Mouse (Mus musculus) neural tube, postnatal 0 days (tissue): Measurements from ENCODE around the gene Csf2rb. TPM values are rescaled to one million over a fixed set of nuclear protein-coding genes. Genes with fewer than 3 reads are reported as not detected.

Source experiments
- microRNA-seq: library from miRNA; unstranded; fragments of <30 nt; microRNA quantifications from one replicate; pipeline ENCODE4, GENCODE M21; 2016
- polyA plus RNA-seq: library from polyadenylated mRNA; unstranded; fragments of >200 nt; fragmentation: Nextera tagmentation; extraction: Ambion mirVana; gene quantifications from 2 replicates; pipeline ENCODE4 v1.2.1, GENCODE M21; 2015

Gene Csf2rb
- 0.58 and 0.85 TPM in 2 replicates for polyA plus RNA-seq

DNA sequence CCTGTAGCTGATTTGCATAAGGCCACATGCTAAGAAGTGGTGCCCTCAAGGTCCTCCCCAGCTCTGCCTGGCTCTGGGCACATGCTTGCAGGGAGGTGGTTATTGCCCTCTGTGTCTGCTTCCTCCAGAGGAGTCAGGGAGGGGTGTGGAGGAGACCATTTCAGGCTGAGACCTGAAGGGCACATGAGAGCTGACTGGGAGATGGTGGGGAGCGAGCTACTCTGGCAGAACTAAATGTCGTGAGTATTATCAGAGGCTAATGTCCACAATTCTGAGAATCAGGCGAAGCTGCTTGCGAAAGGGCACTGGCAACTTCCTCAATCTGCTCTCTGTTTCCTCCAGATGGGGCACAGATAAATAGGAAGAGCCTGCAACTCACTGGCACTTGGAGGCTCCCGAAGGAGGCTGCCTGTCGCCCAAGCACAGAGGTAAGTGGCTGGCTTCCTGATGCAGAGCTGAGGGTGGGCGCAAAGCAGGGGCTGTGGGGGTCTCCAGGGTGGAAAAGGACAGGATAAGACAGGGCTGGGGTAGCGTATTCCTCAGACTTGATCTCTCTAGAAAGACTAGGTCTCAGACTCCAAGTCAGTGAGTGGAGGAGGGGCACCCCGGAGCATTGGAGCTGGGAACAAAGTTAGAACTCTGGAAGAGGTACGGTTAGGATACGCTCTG lies at the start of gene Csf2rb:
Gene Csf2rb (plus strand): TSS at position 82 of the 669 bp plus-strand sequence.

DNA sequence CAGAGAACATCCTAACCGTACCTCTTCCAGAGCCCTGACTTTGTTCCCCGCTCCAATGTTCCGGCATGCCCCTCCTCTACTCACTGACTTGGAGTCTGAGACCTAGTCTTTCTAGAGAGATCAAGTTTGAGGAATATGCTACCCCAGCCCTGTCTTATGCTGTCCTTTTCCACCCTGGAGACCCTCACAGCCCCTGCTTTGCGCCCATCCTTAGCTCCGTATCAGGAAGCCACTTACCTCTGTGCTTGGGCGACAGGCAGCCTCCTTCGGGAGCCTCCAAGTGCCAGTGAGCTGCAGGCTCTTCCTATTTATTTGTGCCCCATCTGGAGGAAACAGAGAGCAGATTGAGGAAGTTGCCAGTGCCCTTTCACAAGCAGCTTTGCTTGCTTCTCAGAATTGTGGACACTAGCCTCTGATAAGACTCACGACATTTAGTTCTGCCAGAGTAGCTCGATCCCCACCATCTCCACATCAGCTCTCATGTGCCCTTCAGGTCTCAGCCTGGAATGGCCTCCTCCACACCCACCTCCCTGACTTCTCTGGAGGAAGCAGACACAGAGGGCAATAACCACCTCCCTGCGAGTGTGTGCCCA lies 20.1 kb upstream of the Csf2rb start, which contains the start of gene Csf2rb2:
Gene Csf2rb2 (minus strand): TSS at position 381 of the 593 bp plus-strand sequence.

GRCm38 (mm10) chr15:78395478-78395962 lies 70.0 kb downstream of the Csf2rb start, which contains the start of gene Tex33:
Gene Tex33, minus strand, starts transcription at chr15:78395912.

Small RNA genes lying within 50 kb of the gene (microRNA-seq; reads per million reads assigned to microRNA genes)
- gene Mir7676-1 (not detected), gene Mir7676-2 (not detected)

Other genes starting within 250 kb of the Csf2rb start
- gene Cacng2, start 205.7 kb upstream of the Csf2rb start, polyA plus RNA-seq: 23.5 and 24.0 TPM in 2 replicates
- 111 and 113 TPM in 2 replicates for gene Ift27, start 151.6 kb upstream of the Csf2rb start, polyA plus RNA-seq
- gene Pvalb, start 119.4 kb upstream of the Csf2rb start, polyA plus RNA-seq: 3.6 and 8.3 TPM in 2 replicates
- 1.8 and 2.5 TPM in 2 replicates for gene Ncf4, start 81.0 kb upstream of the Csf2rb start, polyA plus RNA-seq
- 0.13 and 0.24 TPM in 2 replicates for gene Csf2rb2, start 20.0 kb upstream of the Csf2rb start, polyA plus RNA-seq
- gene Tex33, start 70.2 kb downstream of the Csf2rb start, polyA plus RNA-seq: 0.28 TPM in 1 of 2 replicates, not detected in the other
- 57.6 and 60.3 TPM in 2 replicates for gene Tst, start 80.2 kb downstream of the Csf2rb start, polyA plus RNA-seq
- gene Mpst, start 80.7 kb downstream of the Csf2rb start, polyA plus RNA-seq: 3.2 and 3.9 TPM in 2 replicates
- gene Kctd17, start 102.8 kb downstream of the Csf2rb start, polyA plus RNA-seq: 141 and 183 TPM in 2 replicates
- 0.36 and 0.95 TPM in 2 replicates for gene Tmprss6, start 142.9 kb downstream of the Csf2rb start, polyA plus RNA-seq
- gene Il2rb, start 169.5 kb downstream of the Csf2rb start, polyA plus RNA-seq: 0.14 and 0.46 TPM in 2 replicates
- 10.6 and 11.2 TPM in 2 replicates for gene C1qtnf6, start 205.7 kb downstream of the Csf2rb start, polyA plus RNA-seq
- gene Sstr3, start 218.9 kb downstream of the Csf2rb start, polyA plus RNA-seq: 0.53 and 0.59 TPM in 2 replicates
- 8.4 and 12.3 TPM in 2 replicates for gene Rac2, start 247.0 kb downstream of the Csf2rb start, polyA plus RNA-seq